Mouse (Mus musculus): ENCODE measurements at regions not wholly inside any gene's neighbourhood (a gene's known extent, or its start where the extent isn't known, plus 50 kb on each side); places are given as distances from the start of the nearest gene placed in this dataset.

GRCm38 (mm10) chr13:110942986-110943644 lies 311.7 kb upstream of the Actbl2 start:
- no peak for ATAC-seq (ENCODE audit: low read depth)
- H3K27me3 ChIP-seq = no peaks in the 10 kb centered on the region
- 89% methylated on average over 4 of the region's 4 CpGs for WGBS
- H3K36me3 ChIP-seq = no peaks in the 10 kb centered on the region
- no peak overlapping the region for H3K9ac ChIP-seq
- no peak overlapping the region for H3K4me2 ChIP-seq
- no peaks in the 10 kb centered on the region for H3K9me3 ChIP-seq
- H3K27ac ChIP-seq (replicated peaks) = no peak overlapping the region
- H3K4me3 ChIP-seq = no peak overlapping the region
- H3K4me1 ChIP-seq (replicated peaks) = no peaks in the 10 kb centered on the region

GRCm38 (mm10) chr13:110944061-110944460 lies 310.8 kb upstream of the Actbl2 start:
- WGBS = 77% methylated on average over 4 of the region's 4 CpGs
- H3K27me3 ChIP-seq = no peaks in the 10 kb centered on the region
- ATAC-seq (ENCODE audit: low read depth) = no peak
- no peaks in the 10 kb centered on the region for H3K4me1 ChIP-seq (replicated peaks)
- no peak overlapping the region for H3K27ac ChIP-seq (replicated peaks)
- H3K4me3 ChIP-seq = no peak overlapping the region
- H3K4me2 ChIP-seq = no peak overlapping the region
- no peak overlapping the region for H3K9ac ChIP-seq
- no peaks in the 10 kb centered on the region for H3K9me3 ChIP-seq
- no peaks in the 10 kb centered on the region for H3K36me3 ChIP-seq

- Histone ChIP-seq H3K27me3 (no peaks in the 10 kb centered on the region), H3K9me3 (no peaks in the 10 kb centered on the region), H3K9ac (no peak overlapping the region), H3K4me1 (replicated peaks) (no peaks in the 10 kb centered on the region), H3K27ac (replicated peaks) (no peak overlapping the region), H3K36me3 (no peaks in the 10 kb centered on the region), H3K4me2 (no peak overlapping the region), H3K4me3 (no peak overlapping the region)
- ATAC-seq (ENCODE audit: low read depth) = no peak
- 88% methylated on average over 5 of the region's 5 CpGs for WGBS
Observed at GRCm38 (mm10) chr13:110944683-110945082, 310.1 kb upstream of the Actbl2 start.

- Histone ChIP-seq H3K9me3 (peaks cover 7% of the 10 kb centered on the region; the same call in 1 of the 2 replicates), H3K27me3 (no peaks in the 10 kb centered on the region), H3K27ac (replicated peaks) (no peak overlapping the region), H3K36me3 (no peaks in the 10 kb centered on the region), H3K4me2 (no peak overlapping the region), H3K4me3 (no peak overlapping the region), H3K4me1 (replicated peaks) (no peaks in the 10 kb centered on the region), H3K9ac (no peak overlapping the region)
- no peak for ATAC-seq (ENCODE audit: low read depth)
- WGBS = 68% methylated on average over 5 of the region's 5 CpGs
Observed at GRCm38 (mm10) chr13:110960212-110960611, 294.6 kb upstream of the Actbl2 start.

GRCm38 (mm10) chr13:110967109-110967508 lies 287.7 kb upstream of the Actbl2 start:
- ATAC-seq (ENCODE audit: low read depth) = no peak
- 64% methylated on average over 8 of the region's 8 CpGs for WGBS
- no peaks in the 10 kb centered on the region for H3K36me3 ChIP-seq
- peaks cover 4% of the 10 kb centered on the region; the same call in 1 of the 2 replicates for H3K4me1 ChIP-seq (replicated peaks)
- no peak overlapping the region for H3K4me3 ChIP-seq
- no peaks in the 10 kb centered on the region for H3K9me3 ChIP-seq
- no peak overlapping the region for H3K9ac ChIP-seq
- H3K27ac ChIP-seq (replicated peaks) = no peak overlapping the region
- no peak overlapping the region for H3K4me2 ChIP-seq
- H3K27me3 ChIP-seq = no peaks in the 10 kb centered on the region

GRCm38 (mm10) chr13:110967626-110968506 lies 286.9 kb upstream of the Actbl2 start:
- no peaks in the 10 kb centered on the region for H3K9me3 ChIP-seq
- no peak overlapping the region for H3K4me3 ChIP-seq
- ATAC-seq (ENCODE audit: low read depth) = peak; percentile 99
- no peak overlapping the region for H3K27ac ChIP-seq (replicated peaks)
- 53% methylated on average over 5 of the region's 5 CpGs for WGBS
- no peaks in the 10 kb centered on the region for H3K27me3 ChIP-seq
- no peak overlapping the region for H3K9ac ChIP-seq
- H3K36me3 ChIP-seq = no peaks in the 10 kb centered on the region
- no peak overlapping the region for H3K4me2 ChIP-seq
- peaks cover 4% of the 10 kb centered on the region; the same call in 1 of the 2 replicates for H3K4me1 ChIP-seq (replicated peaks)

GRCm38 (mm10) chr13:110968507-110968905 lies 286.3 kb upstream of the Actbl2 start:
- Histone ChIP-seq H3K27ac (replicated peaks) (no peak overlapping the region), H3K36me3 (no peaks in the 10 kb centered on the region), H3K9ac (no peak overlapping the region), H3K9me3 (no peaks in the 10 kb centered on the region), H3K27me3 (no peaks in the 10 kb centered on the region), H3K4me3 (no peak overlapping the region), H3K4me2 (no peak overlapping the region), H3K4me1 (replicated peaks) (peaks cover 4% of the 10 kb centered on the region; the same call in 1 of the 2 replicates)
- peak; percentile 67; the same call in 1 of the 2 replicates for ATAC-seq (ENCODE audit: low read depth)
- 57% methylated on average over 7 of the region's 7 CpGs for WGBS

- Histone ChIP-seq H3K27ac (replicated peaks) (no peak overlapping the region), H3K4me1 (replicated peaks) (no peaks in the 10 kb centered on the region), H3K4me3 (no peak overlapping the region), H3K27me3 (no peaks in the 10 kb centered on the region), H3K9me3 (no peaks in the 10 kb centered on the region), H3K9ac (no peak overlapping the region), H3K36me3 (no peaks in the 10 kb centered on the region), H3K4me2 (no peak overlapping the region)
- 88% methylated on average over 5 of the region's 5 CpGs for WGBS
- ATAC-seq (ENCODE audit: low read depth) = no peak
Observed at GRCm38 (mm10) chr13:110977379-110977778, 277.4 kb upstream of the Actbl2 start.

- Histone ChIP-seq H3K36me3 (no peaks in the 10 kb centered on the region), H3K9ac (no peak overlapping the region), H3K27me3 (no peaks in the 10 kb centered on the region), H3K27ac (replicated peaks) (no peak overlapping the region), H3K4me1 (replicated peaks) (no peaks in the 10 kb centered on the region), H3K4me3 (no peak overlapping the region), H3K9me3 (no peaks in the 10 kb centered on the region), H3K4me2 (no peak overlapping the region)
- 88% methylated on average over 3 of the region's 3 CpGs for WGBS
- no peak for ATAC-seq (ENCODE audit: low read depth)
Observed at GRCm38 (mm10) chr13:110978022-110978421, 276.8 kb upstream of the Actbl2 start.

GRCm38 (mm10) chr13:110990677-110991076 lies 264.1 kb upstream of the Actbl2 start:
- H3K27ac ChIP-seq (replicated peaks) = no peak overlapping the region
- no peak overlapping the region for H3K9ac ChIP-seq
- no peaks in the 10 kb centered on the region for H3K4me1 ChIP-seq (replicated peaks)
- no peak overlapping the region for H3K4me3 ChIP-seq
- ATAC-seq (ENCODE audit: low read depth) = no peak
- no peak overlapping the region for H3K4me2 ChIP-seq
- whole genome bisulfite sequencing = 92% methylated on average over 2 of the region's 2 CpGs
- no peaks in the 10 kb centered on the region for H3K36me3 ChIP-seq
- H3K9me3 ChIP-seq = no peaks in the 10 kb centered on the region
- H3K27me3 ChIP-seq = no peaks in the 10 kb centered on the region

- ATAC-seq (ENCODE audit: low read depth) = no peak
- no peaks in the 10 kb centered on the region for H3K36me3 ChIP-seq
- no peaks in the 10 kb centered on the region for H3K9me3 ChIP-seq
Observed at GRCm38 (mm10) chr13:110991121-110991520, 263.7 kb upstream of the Actbl2 start.

GRCm38 (mm10) chr13:110994596-110994995 lies 260.2 kb upstream of the Actbl2 start:
- Histone ChIP-seq H3K27ac (replicated peaks) (no peak overlapping the region), H3K9me3 (no peaks in the 10 kb centered on the region), H3K9ac (no peak overlapping the region), H3K36me3 (no peaks in the 10 kb centered on the region), H3K4me3 (no peak overlapping the region), H3K4me1 (replicated peaks) (no peaks in the 10 kb centered on the region), H3K27me3 (no peaks in the 10 kb centered on the region), H3K4me2 (no peak overlapping the region)
- 88% methylated on average over 3 of the region's 3 CpGs for WGBS
- no peak for ATAC-seq (ENCODE audit: low read depth)

More at GRCm38 (mm10) chr13:110991121-110991520, 263.7 kb upstream of the Actbl2 start:
- Histone ChIP-seq H3K27me3 (no peaks in the 10 kb centered on the region), H3K9ac (no peak overlapping the region), H3K4me2 (no peak overlapping the region), H3K27ac (replicated peaks) (no peak overlapping the region), H3K4me1 (replicated peaks) (no peaks in the 10 kb centered on the region), H3K4me3 (no peak overlapping the region)
- WGBS = 93% methylated on average over 2 of the region's 2 CpGs
